Mouse (Mus musculus) small intestine, adult 2 months (tissue): ENCODE data around the gene Dtd1.

Experiments
- CTCF ChIP-seq: fragments of 200-500 bp; IDR thresholded peaks from 2 replicates; pipeline ENCODE4 v1.5.1; 2012; ENCODE audit warnings: low read depth, mild to moderate bottlenecking, control low read depth, inconsistent platforms, low read length, moderate library complexity, mixed read lengths; ENCODE audit not compliant: insufficient replicate concordance, insufficient read length; ENCODE audit errors: extremely low read depth
- POLR2A ChIP-seq: fragments of 200-500 bp; IDR thresholded peaks from 2 replicates; pipeline ENCODE4 v1.6.1; 2012; ENCODE audit warnings: low read depth, mild to moderate bottlenecking, control low read depth, inconsistent platforms, low read length, moderate library complexity

DNA sequence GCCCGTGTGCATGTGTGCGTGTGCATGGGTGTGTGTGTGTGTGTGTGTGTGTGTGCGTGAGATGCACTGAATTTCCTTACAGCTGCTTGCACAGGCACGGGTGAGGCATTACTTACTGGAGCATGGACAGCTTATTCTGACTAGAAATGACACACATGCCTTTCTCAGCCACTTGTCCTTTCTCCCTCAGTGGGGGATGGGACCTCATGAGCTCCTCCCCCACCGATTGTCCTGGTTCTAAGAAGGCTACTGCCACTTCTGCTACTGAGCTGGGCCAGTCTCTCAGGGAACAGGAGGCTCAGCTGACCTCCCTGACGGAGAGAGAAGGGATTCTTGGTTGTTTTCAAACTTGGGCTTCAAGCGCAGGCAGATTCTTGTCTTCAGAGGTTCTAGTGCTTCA lies 40.4 kb downstream of the Dtd1 start:
- TF ChIP-seq CTCF (no peak), POLR2A (no peak)
